Mouse (Mus musculus) liver, embryonic 14.5 days (tissue): ENCODE measurements around the gene Atp8a2. TPM values are rescaled to one million over a fixed set of nuclear protein-coding genes. Genes with fewer than 3 reads are reported as not detected.

ENCODE experiments used
- ATAC-seq: fragments of 200-750 bp; cut with Nextera tagmentation; 2 replicates; pipeline ENCODE4 v1.8.0; 2017; ENCODE audit warnings: moderate number of reproducible peaks, mild to moderate bottlenecking, moderate library complexity; ENCODE audit not compliant: insufficient read depth
- DNase-seq, 3 experiments: peaks; one replicate each; pipeline ENCODE4 v3.0.0-alpha.2; 2012 to 2013; ENCODE audit warnings: low read depth in 3 of 3, low spot score in 3 of 3
- H3K27ac ChIP-seq: fragments of 300-500 bp; sonication (generic); 2 replicates; pipeline ENCODE4 v1.5.1; 2014; ENCODE audit warnings: moderate library complexity, mild to moderate bottlenecking, control low read depth, inconsistent platforms
- H3K27me3 ChIP-seq: fragments of 300-500 bp; sonication (generic); 2 replicates; pipeline ENCODE4 v1.6.1; 2014; ENCODE audit warnings: mild to moderate bottlenecking, low read length, moderate library complexity; ENCODE audit not compliant: control insufficient read depth, insufficient read depth
- H3K36me3 ChIP-seq: fragments of 300-500 bp; sonication (generic); replicated peaks from 2 replicates; pipeline ENCODE4 v1.6.1; 2014; ENCODE audit warnings: low read depth; ENCODE audit not compliant: control insufficient read depth, insufficient read depth
- H3K4me1 ChIP-seq, 2 experiments: fragments of 200-500 bp in 1 of 2; fragments of 300-500 bp in 1 of 2; sonication (generic) in 1 of 2; replicated peaks; 2 replicates each; pipeline ENCODE4 v1.6.1; 2012 to 2014; ENCODE audit warnings: antibody characterized with exemption in 1 of 2, inconsistent platforms in 1 of 2, low read length in 1 of 2; ENCODE audit not compliant: control insufficient read depth in 2 of 2, insufficient read depth in 2 of 2
- H3K4me2 ChIP-seq: fragments of 300-500 bp; sonication (generic); 2 replicates; pipeline ENCODE4 v1.6.1; 2014; ENCODE audit warnings: low read depth, mild to moderate bottlenecking, control low read depth, moderate library complexity
- H3K4me3 ChIP-seq, 2 experiments: fragments of 200-500 bp in 1 of 2; fragments of 300-500 bp in 1 of 2; sonication (generic) in 1 of 2; 2 replicates each; pipeline ENCODE4 v1.5.1; 2012 to 2014; ENCODE audit warnings: low read depth in 2 of 2, low read length in 2 of 2, mild to moderate bottlenecking in 2 of 2, control low read depth in 1 of 2, inconsistent platforms in 1 of 2, moderate library complexity in 1 of 2; ENCODE audit not compliant: insufficient read depth in 1 of 2
- H3K9ac ChIP-seq: fragments of 300-500 bp; sonication (generic); replicated peaks from 2 replicates; pipeline ENCODE4 v1.6.1; 2014; ENCODE audit warnings: mild to moderate bottlenecking, control low read depth, moderate library complexity
- H3K9me3 ChIP-seq: fragments of 300-500 bp; sonication (generic); 2 replicates; pipeline ENCODE4 v1.6.1; 2016; ENCODE audit warnings: low read length, mixed read lengths; ENCODE audit not compliant: control insufficient read depth
- CTCF ChIP-seq: IDR thresholded peaks from 2 replicates; pipeline ENCODE4 v1.5.1; 2016; ENCODE audit warnings: antibody characterized with exemption, low read depth, control low read depth
- EP300 ChIP-seq: IDR thresholded peaks from 2 replicates; pipeline ENCODE4 v1.6.1; 2016; ENCODE audit warnings: antibody characterized with exemption, low read depth
- WGBS: fragments of 180-500 bp; shearing (Covaris S2); extraction: QIAGEN DNeasy Blood & Tissue Kit; methylation state at CpG from one replicate; pipeline ENCODE4 v1.1.7; 2014; ENCODE audit not compliant: insufficient replicate concordance; 5-methylcytosine and 5-hydroxymethylcytosine counted together
- polyA plus RNA-seq, 2 experiments: library from polyadenylated mRNA; depleted of rRNA in 1 of 2; stranded (reverse) in 1 of 2; unstranded in 1 of 2; fragments of >200 nt; fragmentation: Nextera tagmentation in 1 of 2; extraction: Ambion mirVana in 1 of 2; gene quantifications; 2 replicates each; pipeline versions ENCODE4 v1.2.1 to v1.2.3; 2012 to 2014

Gene Atp8a2
- polyA plus RNA-seq, 2 experiments = 0.51 to 1.8 TPM

GRCm38 (mm10) chr14:60058867-60059266 is 138.1 kb downstream of the Atp8a2 start:
- WGBS = 37% methylated on average over 3 of the region's 3 CpGs
- no peak for ATAC-seq
- no peaks in the 10 kb centered on the region for H3K9me3 ChIP-seq
- H3K36me3 ChIP-seq = no peaks in the 10 kb centered on the region
- no peak overlapping the region for H3K27ac ChIP-seq
- no peak overlapping the region for H3K9ac ChIP-seq
- H3K4me1 ChIP-seq = 0 out of 4 replicates have a peak, but pooled peaks cover 0 to 5% of the 10 kb centered on the region in 2 experiments
- TF ChIP-seq CTCF (no peak), EP300 (no peak)
- no peak overlapping the region for H3K4me2 ChIP-seq
- H3K4me3 ChIP-seq = no peak overlapping the region
- no peak for DNase-seq
- H3K27me3 ChIP-seq = no peaks in the 10 kb centered on the region

GRCm38 (mm10) chr14:60055231-60055630 is 141.7 kb downstream of the Atp8a2 start:
- Histone ChIP-seq H3K4me3 (no peak overlapping the region), H3K27ac (no peak overlapping the region), H3K36me3 (no peaks in the 10 kb centered on the region), H3K9me3 (no peaks in the 10 kb centered on the region), H3K9ac (no peak overlapping the region), H3K27me3 (no peaks in the 10 kb centered on the region), H3K4me1 (no peaks in the 10 kb centered on the region), H3K4me2 (no peak overlapping the region)
- WGBS = 42% methylated on average over 4 of the region's 4 CpGs
- ATAC-seq = no peak
- TF ChIP-seq EP300 = no peak
- no peak for TF ChIP-seq CTCF
- no peak for DNase-seq

GRCm38 (mm10) chr14:60030666-60031065 is 166.3 kb downstream of the Atp8a2 start:
- no peaks in the 10 kb centered on the region for H3K9me3 ChIP-seq
- DNase-seq (no peak), ATAC-seq (no peak)
- no peak overlapping the region for H3K4me3 ChIP-seq
- 56% methylated on average over 2 of the region's 2 CpGs for WGBS
- no peak for TF ChIP-seq EP300
- H3K4me2 ChIP-seq = no peak overlapping the region
- no peak overlapping the region for H3K9ac ChIP-seq
- no peak overlapping the region for H3K27ac ChIP-seq
- H3K4me1 ChIP-seq = no peaks in the 10 kb centered on the region
- H3K36me3 ChIP-seq = no peaks in the 10 kb centered on the region
- H3K27me3 ChIP-seq = no peaks in the 10 kb centered on the region

DNA sequence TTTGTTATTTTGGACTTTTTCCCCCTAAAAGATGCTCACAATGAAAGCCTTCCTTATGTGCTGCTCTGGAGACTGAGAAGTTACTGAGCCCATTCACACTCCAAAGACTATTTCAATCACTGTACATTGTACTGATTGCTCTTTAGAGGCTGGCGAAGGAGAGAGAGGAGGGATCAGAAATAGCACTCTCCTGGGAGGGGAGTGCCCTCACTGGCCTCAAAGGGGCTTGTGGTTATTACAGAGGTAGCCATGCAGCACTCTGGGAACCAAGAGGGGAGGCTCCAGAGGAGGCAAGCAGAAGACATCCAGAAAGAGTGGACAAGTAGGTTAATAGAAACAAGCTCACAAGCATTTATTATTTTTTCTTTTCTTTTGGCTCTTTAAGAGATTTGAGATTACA is 169.8 kb downstream of the Atp8a2 start:
- H3K36me3 ChIP-seq = no peaks in the 10 kb centered on the region
- H3K27me3 ChIP-seq = no peaks in the 10 kb centered on the region
- TF ChIP-seq EP300 (no peak), CTCF (no peak)
- no peak overlapping the region for H3K9ac ChIP-seq
- no peak overlapping the region for H3K4me3 ChIP-seq
- ATAC-seq (no peak), DNase-seq (no peak)
- no peak overlapping the region for H3K27ac ChIP-seq
- H3K4me1 ChIP-seq = no peaks in the 10 kb centered on the region
- WGBS = 58% methylated on average over 1 of the region's 1 CpGs
- H3K4me2 ChIP-seq = no peak overlapping the region
- H3K9me3 ChIP-seq = no peaks in the 10 kb centered on the region

DNA sequence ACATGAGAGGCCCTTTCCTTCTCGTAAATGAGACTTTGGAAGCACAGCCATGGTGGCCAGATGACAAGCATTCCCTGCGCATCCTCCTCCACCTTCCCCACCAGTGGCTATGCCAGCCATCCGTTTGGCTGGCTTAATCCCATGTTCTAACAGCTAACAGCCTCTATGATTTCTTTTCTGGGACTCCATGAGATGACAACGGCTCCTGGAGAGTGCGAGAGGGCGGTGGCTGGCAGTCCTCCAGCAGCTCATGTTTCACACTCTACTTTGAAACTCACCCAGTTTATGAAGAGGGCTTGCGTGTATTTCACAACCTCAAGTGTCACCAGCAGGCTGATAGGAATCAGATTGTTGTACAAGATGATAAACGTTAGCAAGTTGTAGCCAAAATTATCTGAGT is 170.3 kb downstream of the Atp8a2 start:
- DNase-seq = no peak
- 62% methylated on average over 8 of the region's 8 CpGs for WGBS
- no peak for ATAC-seq
- no peaks in the 10 kb centered on the region for H3K4me1 ChIP-seq
- H3K9ac ChIP-seq = no peak overlapping the region
- no peak overlapping the region for H3K4me2 ChIP-seq
- H3K27ac ChIP-seq = no peak overlapping the region
- no peaks in the 10 kb centered on the region for H3K9me3 ChIP-seq
- TF ChIP-seq EP300 (no peak), CTCF (no peak)
- H3K4me3 ChIP-seq = no peak overlapping the region
- no peaks in the 10 kb centered on the region for H3K36me3 ChIP-seq
- no peaks in the 10 kb centered on the region for H3K27me3 ChIP-seq

- Histone ChIP-seq H3K4me2 (no peak overlapping the region), H3K27ac (no peak overlapping the region), H3K9me3 (no peaks in the 10 kb centered on the region), H3K4me3 (no peak overlapping the region), H3K36me3 (no peaks in the 10 kb centered on the region), H3K4me1 (no peaks in the 10 kb centered on the region), H3K9ac (no peak overlapping the region), H3K27me3 (no peaks in the 10 kb centered on the region)
- DNase-seq (peak; percentile 15 to 46 (median 26)), ATAC-seq (no peak)
- TF ChIP-seq CTCF (peak; percentile 78), EP300 (no peak)
- WGBS = 26% methylated on average over 4 of the region's 4 CpGs
Measured at GRCm38 (mm10) chr14:60015891-60016290, 181.1 kb downstream of the Atp8a2 start.
